Mouse (Mus musculus) limb, embryonic 10.5 days (tissue): ENCODE data around the gene Stab2. TPM values are rescaled to one million over a fixed set of nuclear protein-coding genes. Genes with fewer than 3 reads are reported as not detected.

Experiments
- DNase-seq: peaks from one replicate; pipeline ENCODE4 v3.0.0-alpha.2; 2017; ENCODE audit warnings: low spot score
- H3K27ac ChIP-seq: fragments of 300-500 bp; sonication (generic); 2 replicates; pipeline ENCODE4 v1.5.1; 2016; ENCODE audit warnings: mild to moderate bottlenecking
- H3K27me3 ChIP-seq: fragments of 300-500 bp; sonication (generic); 2 replicates; pipeline ENCODE4 v1.6.1; 2016; ENCODE audit warnings: low read depth, mild to moderate bottlenecking; ENCODE audit not compliant: poor library complexity, severe bottlenecking
- H3K36me3 ChIP-seq: fragments of 300-500 bp; sonication (generic); 2 replicates; pipeline ENCODE4 v1.6.1; 2016; ENCODE audit warnings: mild to moderate bottlenecking, moderate library complexity
- H3K4me1 ChIP-seq: fragments of 300-500 bp; sonication (generic); 2 replicates; pipeline ENCODE4 v1.6.1; 2016
- H3K4me3 ChIP-seq: fragments of 300-500 bp; sonication (generic); 2 replicates; pipeline ENCODE4 v1.5.1; 2016; ENCODE audit warnings: mild to moderate bottlenecking, moderate library complexity
- H3K9me3 ChIP-seq: fragments of 300-500 bp; sonication (generic); replicated peaks from 2 replicates; pipeline ENCODE4 v1.6.1; 2016; ENCODE audit warnings: mild to moderate bottlenecking
- WGBS: fragments of 180-500 bp; shearing (Covaris S2); methylation state at CpG from one replicate; pipeline ENCODE4 v1.1.7; 2016; 5-methylcytosine and 5-hydroxymethylcytosine counted together
- polyA plus RNA-seq: library from polyadenylated mRNA; unstranded; fragments of >200 nt; fragmentation: Nextera tagmentation; extraction: Ambion mirVana; gene quantifications from 2 replicates; pipeline ENCODE4 v1.2.1, GENCODE M21; 2016

Gene Stab2
- polyA plus RNA-seq, 1 experiment from 2014 or later: 0.31 TPM

DNA sequence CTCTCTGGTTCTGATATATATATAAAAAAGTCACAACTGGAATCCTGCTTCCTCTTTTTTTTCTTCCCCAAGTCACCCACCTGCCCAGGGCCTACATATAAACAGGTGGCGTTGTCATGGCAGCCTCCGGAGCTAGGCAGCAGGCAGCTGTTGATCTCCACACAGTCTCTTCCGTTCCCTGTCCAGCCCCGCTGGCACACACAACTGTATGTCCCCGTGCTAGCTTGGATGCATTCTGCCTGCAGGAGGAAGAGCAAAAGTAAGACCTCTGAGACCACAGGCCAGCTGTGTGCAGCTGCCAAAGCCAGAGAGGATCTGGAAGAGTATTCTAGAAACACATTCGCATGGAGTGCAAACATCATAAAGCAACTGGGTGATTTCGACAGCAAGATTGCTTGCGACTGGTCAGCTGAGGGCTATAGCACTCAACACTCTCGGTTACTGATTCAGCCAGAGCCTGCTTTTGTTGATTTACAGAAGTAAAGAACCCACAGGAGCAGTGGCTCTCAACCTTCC lies 74.6 kb downstream of the Stab2 start:
- H3K4me3 ChIP-seq: no peak overlapping the region
- H3K27me3 ChIP-seq: no peaks in the 10 kb centered on the region
- H3K36me3 ChIP-seq: no peaks in the 10 kb centered on the region
- no peak for DNase-seq
- no peaks in the 10 kb centered on the region; the same call in 1 of the 2 replicates for H3K4me1 ChIP-seq
- 88% methylated on average over 9 of the region's 9 CpGs for WGBS
- H3K27ac ChIP-seq: no peak overlapping the region
- no peaks in the 10 kb centered on the region for H3K9me3 ChIP-seq

DNA sequence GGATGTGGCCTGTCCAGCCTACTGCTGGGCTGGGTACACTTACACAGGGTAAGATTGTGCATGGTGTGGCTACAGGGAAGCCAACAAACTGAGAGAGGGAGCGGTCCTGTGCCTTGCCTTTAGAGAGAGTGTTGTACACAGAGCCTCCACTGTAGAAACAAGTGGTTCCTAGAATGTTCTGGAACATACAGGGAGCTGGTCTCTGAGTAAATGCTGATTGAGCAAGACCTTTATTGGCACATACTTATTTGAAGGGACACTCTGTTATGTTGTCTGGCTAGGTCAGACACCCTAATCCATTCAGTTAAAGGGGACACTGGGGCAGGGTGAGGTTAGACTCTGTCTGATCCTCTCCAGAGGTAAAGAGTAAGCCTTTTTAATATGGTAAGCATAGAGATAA lies 84.2 kb downstream of the Stab2 start:
- 79% methylated on average over 1 of the region's 1 CpGs for WGBS
- Histone ChIP-seq H3K27me3 (no peaks in the 10 kb centered on the region), H3K4me3 (no peak overlapping the region), H3K4me1 (no peaks in the 10 kb centered on the region), H3K9me3 (no peaks in the 10 kb centered on the region), H3K27ac (no peak overlapping the region), H3K36me3 (no peaks in the 10 kb centered on the region)
- DNase-seq: no peak

DNA sequence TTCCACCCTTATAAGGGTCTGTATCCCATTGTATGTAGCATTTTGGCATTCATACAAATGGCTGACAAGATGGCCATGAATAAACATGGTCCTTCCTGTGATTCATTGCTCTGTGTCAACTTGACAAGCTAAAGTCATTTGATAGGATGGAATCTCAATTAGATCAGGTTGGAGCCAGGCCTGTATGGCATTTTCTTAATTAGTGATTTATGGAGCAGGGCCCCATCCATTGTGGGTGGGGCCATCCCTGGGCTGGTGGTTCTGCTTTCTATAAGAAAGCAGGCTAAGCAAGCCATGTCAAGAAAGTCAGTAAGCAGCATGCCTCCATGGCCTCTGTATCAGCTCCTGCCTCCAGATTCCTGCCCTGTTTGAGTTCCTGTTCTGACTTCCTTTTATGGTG lies 92.2 kb downstream of the Stab2 start:
- Histone ChIP-seq H3K27me3 (no peaks in the 10 kb centered on the region), H3K9me3 (no peaks in the 10 kb centered on the region), H3K27ac (no peak overlapping the region), H3K36me3 (no peaks in the 10 kb centered on the region), H3K4me3 (no peak overlapping the region), H3K4me1 (peaks cover 7% of the 10 kb centered on the region; the same call in 1 of the 2 replicates)
- no peak for DNase-seq

DNA sequence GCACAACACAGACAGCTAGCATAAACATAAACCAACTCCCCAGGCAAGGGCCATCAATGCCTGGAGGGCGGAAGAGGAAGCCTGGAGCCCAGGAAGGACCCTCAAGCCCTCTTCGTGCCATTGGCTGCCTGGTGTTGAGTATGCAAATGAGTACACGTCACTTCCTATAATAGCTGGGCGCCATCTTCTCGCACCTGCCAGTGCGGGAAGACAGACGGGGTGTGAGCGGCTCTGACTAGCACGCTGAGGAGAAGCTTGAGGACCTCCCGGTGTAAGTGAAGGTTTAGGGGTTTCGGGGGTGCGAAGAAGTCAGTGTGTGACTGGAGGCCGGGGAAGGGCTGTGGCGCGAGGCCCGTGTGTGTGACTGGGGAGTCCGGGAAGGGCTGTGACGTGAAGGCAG lies 99.3 kb downstream of the Stab2 start:
- Histone ChIP-seq H3K9me3 (0 out of 2 replicates have a peak, but pooled peaks cover 1% of the 10 kb centered on the region), H3K4me3 (no peak overlapping the region), H3K36me3 (no peaks in the 10 kb centered on the region), H3K27me3 (no peaks in the 10 kb centered on the region), H3K27ac (no peak overlapping the region), H3K4me1 (peaks cover 7% of the 10 kb centered on the region; the same call in 1 of the 2 replicates)
- no peak for DNase-seq
- 95% methylated on average over 18 of the region's 18 CpGs for whole genome bisulfite sequencing

DNA sequence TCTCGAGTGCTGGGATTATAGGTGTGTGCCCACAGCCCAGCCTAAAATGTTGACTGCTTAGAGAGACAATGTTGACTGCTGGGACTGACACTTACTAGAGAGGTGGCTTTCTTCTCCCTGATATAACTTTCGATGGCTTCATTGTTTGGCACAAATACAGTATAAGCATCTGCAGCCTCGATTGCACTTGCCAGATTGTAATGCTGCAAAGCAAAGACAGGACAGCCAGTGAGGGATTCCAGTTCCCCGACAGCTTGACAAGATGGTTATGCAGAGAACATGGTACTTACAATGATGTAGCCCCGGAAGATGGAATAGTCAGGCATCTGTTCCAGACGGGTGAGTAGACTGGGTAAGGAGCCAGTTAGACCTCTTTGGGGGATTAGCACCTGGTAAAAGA lies 100.8 kb downstream of the Stab2 start:
- Histone ChIP-seq H3K36me3 (no peaks in the 10 kb centered on the region), H3K9me3 (0 out of 2 replicates have a peak, but pooled peaks cover 1% of the 10 kb centered on the region), H3K27me3 (no peaks in the 10 kb centered on the region), H3K4me1 (peaks cover 7% of the 10 kb centered on the region; the same call in 1 of the 2 replicates), H3K27ac (no peak overlapping the region), H3K4me3 (no peak overlapping the region)
- DNase-seq: no peak
- 86% methylated on average over 6 of the region's 6 CpGs for WGBS

DNA sequence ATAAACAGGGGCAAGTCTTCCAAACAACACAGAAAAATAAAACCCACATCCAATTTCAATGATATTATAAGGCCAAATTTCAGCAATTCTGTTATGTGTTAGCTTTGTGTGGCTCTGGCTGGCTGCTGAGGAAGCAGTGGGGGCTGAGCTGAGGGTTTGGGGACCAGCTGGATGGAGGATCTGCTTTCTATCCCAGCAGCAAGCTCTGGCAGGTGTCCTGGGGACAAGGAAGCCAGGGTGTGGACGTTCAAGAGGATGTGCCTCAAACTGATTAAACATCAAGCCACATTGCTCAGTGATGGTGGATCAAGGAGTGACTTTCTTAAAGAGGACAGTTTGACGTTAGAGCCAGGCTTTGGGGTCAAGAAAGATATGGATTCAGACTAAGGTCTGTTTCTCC lies 112.3 kb downstream of the Stab2 start:
- H3K27me3 ChIP-seq: no peaks in the 10 kb centered on the region
- no peak overlapping the region for H3K4me3 ChIP-seq
- no peak overlapping the region for H3K27ac ChIP-seq
- H3K4me1 ChIP-seq: no peaks in the 10 kb centered on the region
- 82% methylated on average over 2 of the region's 2 CpGs for WGBS
- H3K9me3 ChIP-seq: no peaks in the 10 kb centered on the region
- no peak for DNase-seq
- H3K36me3 ChIP-seq: no peaks in the 10 kb centered on the region

DNA sequence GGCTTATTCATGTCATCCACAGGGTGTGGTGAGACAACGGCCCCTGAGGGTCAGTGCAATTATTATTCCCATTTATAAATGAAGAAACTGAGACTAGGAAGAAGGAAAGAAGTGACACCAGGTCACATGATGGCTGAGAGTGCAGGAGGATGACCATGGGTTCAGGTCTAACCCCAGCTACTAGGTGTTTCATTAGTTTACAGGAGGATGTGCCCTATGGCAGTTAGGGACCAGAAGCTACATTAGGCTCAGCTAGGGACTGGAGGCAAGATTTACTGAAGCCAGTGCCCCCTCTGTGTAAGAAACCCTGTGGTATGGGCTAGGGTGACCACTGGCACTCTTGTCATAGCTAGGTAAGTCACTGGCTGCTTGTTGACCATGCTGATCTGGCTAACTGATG lies 116.8 kb downstream of the Stab2 start:
- WGBS: 96% methylated on average over 1 of the region's 1 CpGs
- no peaks in the 10 kb centered on the region for H3K36me3 ChIP-seq
- H3K27ac ChIP-seq: no peak overlapping the region
- H3K4me1 ChIP-seq: no peaks in the 10 kb centered on the region
- no peaks in the 10 kb centered on the region for H3K27me3 ChIP-seq
- no peak overlapping the region for H3K4me3 ChIP-seq
- no peak for DNase-seq
- H3K9me3 ChIP-seq: no peaks in the 10 kb centered on the region

DNA sequence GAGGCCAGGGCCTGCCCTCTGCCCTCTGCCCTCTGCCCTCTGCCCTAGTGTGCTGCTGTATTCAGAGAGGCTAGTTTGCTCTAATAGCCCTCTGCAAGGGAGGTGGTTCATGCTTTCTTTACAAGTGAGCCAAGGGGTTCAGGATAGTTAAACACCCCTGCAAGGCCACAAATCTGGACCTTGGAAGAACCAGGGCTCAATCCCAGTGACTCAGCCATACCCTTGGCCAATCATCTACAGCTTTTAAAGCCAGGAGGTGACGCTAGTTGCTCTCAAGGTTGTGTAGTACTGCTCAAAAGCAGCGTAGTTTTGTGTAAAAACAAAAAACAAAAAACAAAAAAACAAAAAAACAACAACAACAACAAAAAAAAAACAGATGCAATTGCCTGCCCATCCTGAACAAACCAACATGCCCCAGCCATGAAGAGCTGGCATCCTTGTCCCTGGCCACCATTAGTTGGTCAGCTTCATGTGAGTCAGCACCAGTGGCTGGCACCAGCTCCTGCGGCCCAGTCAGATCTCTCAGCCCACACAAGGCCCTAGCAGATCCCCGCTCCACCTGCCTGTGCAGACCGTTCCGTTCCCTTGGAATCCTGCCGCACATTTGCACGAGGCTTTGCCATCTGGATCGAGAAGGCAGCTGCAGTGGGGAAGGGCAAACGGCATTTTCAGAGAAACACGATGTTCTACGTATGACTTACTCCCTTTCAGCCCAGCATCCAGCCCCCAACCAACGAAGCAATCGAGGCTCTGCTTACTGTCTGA lies 117.5 kb downstream of the Stab2 start:
- no peak for DNase-seq
- 92% methylated on average over 14 of the region's 14 CpGs for WGBS
- H3K4me1 ChIP-seq: no peaks in the 10 kb centered on the region
- H3K27me3 ChIP-seq: no peaks in the 10 kb centered on the region
- no peaks in the 10 kb centered on the region for H3K36me3 ChIP-seq
- no peak overlapping the region for H3K27ac ChIP-seq
- no peaks in the 10 kb centered on the region for H3K9me3 ChIP-seq
- no peak overlapping the region for H3K4me3 ChIP-seq

DNA sequence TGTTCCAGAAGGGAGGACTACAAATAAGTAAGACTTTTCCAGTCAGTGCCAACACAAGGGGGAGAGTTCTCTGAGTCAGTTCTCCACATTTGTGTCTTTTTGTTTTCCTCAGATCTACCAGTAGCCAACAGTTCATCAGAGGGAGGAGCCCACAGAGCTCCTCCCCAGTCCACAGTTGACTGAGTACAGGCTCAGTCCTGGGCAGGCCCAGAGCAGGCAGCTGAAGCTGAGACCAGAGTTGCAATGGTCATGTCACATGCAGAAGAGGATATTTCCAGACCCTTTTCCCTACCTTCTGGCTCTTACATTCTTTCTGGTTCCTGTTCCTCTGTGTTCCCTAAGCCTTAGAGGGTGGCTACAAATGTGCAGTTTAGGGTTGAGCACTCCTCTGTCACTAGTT lies 118.4 kb downstream of the Stab2 start:
- Histone ChIP-seq H3K4me1 (no peaks in the 10 kb centered on the region), H3K9me3 (no peaks in the 10 kb centered on the region), H3K27ac (no peak overlapping the region), H3K4me3 (no peak overlapping the region), H3K27me3 (no peaks in the 10 kb centered on the region), H3K36me3 (no peaks in the 10 kb centered on the region)
- no peak for DNase-seq

DNA sequence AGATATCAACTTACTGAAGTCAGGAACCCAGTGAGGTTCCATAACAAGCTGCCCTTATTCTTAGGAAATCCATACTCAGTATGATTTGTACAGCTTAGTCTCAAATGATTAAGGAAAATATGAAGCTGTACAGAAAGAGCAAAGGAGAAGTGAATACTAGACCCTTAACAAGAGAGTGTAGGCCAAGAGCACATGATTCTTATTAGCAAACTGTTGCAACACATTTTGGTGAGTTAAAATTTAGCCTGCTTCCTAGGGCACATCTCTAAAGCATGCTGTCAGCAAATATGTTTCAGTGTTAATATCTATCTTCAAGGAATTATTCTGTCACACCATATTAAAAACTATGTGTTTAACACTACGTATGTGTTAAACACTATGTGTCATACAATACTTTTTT lies 121.4 kb downstream of the Stab2 start:
- H3K27ac ChIP-seq: no peak overlapping the region
- 95% methylated on average over 1 of the region's 1 CpGs for WGBS
- no peaks in the 10 kb centered on the region for H3K4me1 ChIP-seq
- H3K4me3 ChIP-seq: no peak overlapping the region
- no peak for DNase-seq
- H3K36me3 ChIP-seq: no peaks in the 10 kb centered on the region
- no peaks in the 10 kb centered on the region for H3K27me3 ChIP-seq
- no peaks in the 10 kb centered on the region for H3K9me3 ChIP-seq

DNA sequence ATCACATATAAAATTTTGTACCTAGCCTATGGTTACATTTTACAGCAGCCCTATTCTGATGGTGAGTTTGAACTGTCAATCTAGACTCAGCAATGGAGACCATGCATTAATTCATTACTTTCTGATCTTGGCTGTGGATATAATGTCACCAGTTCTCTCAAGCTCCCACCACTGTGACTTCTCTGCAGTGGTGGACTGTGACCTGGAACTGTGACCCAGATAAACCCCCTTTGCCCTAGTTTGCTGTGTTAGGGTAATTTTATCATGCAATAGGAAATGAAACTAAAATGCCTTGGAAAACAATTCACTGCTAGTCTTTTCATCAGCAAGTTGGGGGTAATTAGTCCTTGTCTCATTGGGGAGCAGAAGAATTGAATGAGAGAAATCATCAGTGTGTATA lies 126.4 kb downstream of the Stab2 start:
- H3K9me3 ChIP-seq: no peaks in the 10 kb centered on the region
- no peak overlapping the region for H3K4me3 ChIP-seq

DNA sequence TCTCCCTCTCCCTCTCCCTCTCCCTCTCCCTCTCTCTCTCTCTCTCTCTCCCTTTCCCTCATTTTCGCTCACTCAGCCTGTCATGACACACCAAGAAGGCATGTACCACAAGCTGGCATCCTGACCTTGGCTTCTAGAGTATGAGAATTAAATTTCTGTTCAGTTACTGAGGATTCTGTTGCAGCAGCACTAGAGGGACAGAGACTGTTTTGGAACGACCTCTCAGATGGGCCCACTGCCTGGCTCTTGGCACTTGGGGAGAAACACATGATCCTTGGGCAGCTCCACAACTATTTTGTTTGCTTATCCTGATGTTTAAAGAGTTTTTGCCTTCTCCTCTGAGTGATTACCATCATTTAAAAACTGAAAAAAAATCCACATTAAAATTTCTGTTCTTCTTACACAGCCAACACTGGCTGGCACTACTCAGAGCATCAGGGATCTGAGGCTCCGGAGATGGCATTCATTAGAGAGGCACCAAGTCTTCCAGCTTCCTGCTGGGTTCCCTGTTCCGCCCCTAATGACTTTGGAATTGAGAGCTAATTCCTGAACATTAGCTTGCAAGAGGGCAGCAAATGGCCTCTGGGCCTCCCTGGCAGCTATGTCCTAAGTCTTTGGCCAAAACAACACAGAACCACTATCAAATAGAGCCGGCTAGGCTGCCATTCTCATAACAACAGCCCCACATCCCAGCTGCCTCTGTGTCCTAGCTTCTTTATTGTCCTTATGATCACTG lies 127.6 kb downstream of the Stab2 start:
- H3K36me3 ChIP-seq: no peaks in the 10 kb centered on the region
- H3K27me3 ChIP-seq: no peaks in the 10 kb centered on the region
- peaks cover 6% of the 10 kb centered on the region; the same call in 1 of the 2 replicates for H3K4me1 ChIP-seq
- no peak for DNase-seq
- WGBS: 64% methylated on average over 5 of the region's 5 CpGs
- no peak overlapping the region for H3K27ac ChIP-seq
- no peaks in the 10 kb centered on the region for H3K9me3 ChIP-seq
- no peak overlapping the region for H3K4me3 ChIP-seq

More for the DNA sequence above, 126.4 kb downstream of the Stab2 start:
- Histone ChIP-seq H3K27me3 (no peaks in the 10 kb centered on the region), H3K4me1 (peaks cover 6% of the 10 kb centered on the region; the same call in 1 of the 2 replicates), H3K27ac (no peak overlapping the region), H3K36me3 (no peaks in the 10 kb centered on the region)
- no peak for DNase-seq

DNA sequence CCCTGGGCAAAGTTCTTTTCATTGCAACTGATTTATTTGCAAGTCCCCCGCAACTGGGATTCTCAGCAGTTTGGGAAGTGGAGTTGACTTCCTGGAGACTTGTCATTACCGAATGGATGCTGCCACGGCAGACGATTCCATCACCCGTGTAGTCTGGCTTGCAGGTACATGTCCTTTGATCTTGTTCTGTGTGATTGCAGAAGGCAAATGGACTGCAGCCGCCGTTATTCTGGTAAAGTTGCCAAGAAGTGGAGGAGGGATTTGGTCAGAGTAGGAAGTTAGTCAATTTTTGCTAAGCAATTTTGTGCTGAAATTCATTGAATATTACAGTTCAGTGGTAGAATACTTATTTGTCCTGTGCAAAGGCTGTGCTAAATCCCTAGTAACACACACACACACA lies 129.1 kb downstream of the Stab2 start:
- Histone ChIP-seq H3K9me3 (no peaks in the 10 kb centered on the region), H3K4me1 (peaks cover 6% of the 10 kb centered on the region; the same call in 1 of the 2 replicates), H3K4me3 (no peak overlapping the region), H3K27ac (no peak overlapping the region), H3K36me3 (no peaks in the 10 kb centered on the region), H3K27me3 (no peaks in the 10 kb centered on the region)
- WGBS: 79% methylated on average over 7 of the region's 7 CpGs
- DNase-seq: no peak
